Mouse (Mus musculus): ENCODE results near the gene Il21r. TPM values are rescaled to one million over a fixed set of nuclear protein-coding genes. Genes with fewer than 3 reads are reported as not detected.

Gene Il21r
- total and polyA plus RNA-seq, 3 experiments = 103 to 252 (median 142) TPM

DNA sequence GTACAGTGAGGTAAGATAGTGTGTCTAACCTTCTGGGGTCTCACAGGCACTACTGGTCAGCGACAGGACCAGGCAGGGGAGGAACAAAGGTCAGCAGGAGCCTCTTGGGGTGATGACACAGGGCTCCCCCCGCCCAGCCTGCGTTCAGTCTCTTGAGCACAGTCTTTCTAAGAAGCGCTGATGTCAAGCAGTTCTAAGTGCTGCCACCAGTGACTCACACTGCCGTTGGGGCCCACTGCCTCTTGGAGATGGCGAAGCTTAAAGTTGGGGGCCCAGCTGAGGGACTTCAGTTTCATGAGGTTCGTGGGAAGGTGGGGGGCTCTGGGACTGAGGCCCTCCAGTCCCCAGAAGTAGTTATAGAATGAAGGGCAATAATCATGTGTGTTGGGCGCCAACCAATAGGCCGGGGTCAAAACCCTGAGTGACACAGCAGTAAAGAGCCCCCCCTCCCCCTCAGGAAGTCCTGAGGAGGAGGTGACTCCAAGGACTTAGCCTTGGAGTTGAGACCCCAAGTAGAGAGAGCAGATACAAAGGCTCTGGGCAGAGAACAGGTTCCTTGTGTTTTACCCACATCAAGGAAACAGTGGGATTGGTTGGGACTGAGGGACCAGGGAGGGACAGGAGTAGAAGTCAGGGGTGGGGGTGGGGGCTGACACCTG lies 48.6 kb upstream of the Il21r start:
- H3K4me3 ChIP-seq (replicated peaks in 1 of 3; ENCODE audit: low read depth in 2 of 3, low read length in 2 of 3, poor library complexity in 1 of 3) = peak overlapping the region; percentile 21 to 83 (median 25)
- H3K9ac ChIP-seq (ENCODE audit: insufficient read depth, low read depth) = no peak overlapping the region
- H3K9me3 ChIP-seq (replicated peaks; ENCODE audit: low read length) = no peaks in the 10 kb centered on the region
- dilution Hi-C loops (cut with MboI; ENCODE audit: extremely low pct_ligation_motif_present, extremely low pct_unique_long_range_greater_than_20kb, low sequenced_read_pairs) = no loop called here
- H3K4me1 ChIP-seq (ENCODE audit: control insufficient read depth in 1 of 2, insufficient read depth in 2 of 2) = peaks cover 43 to 75% of the 10 kb centered on the region in 2 experiments
- peak overlapping the region; percentile 52 for H3K4me2 ChIP-seq (ENCODE audit: insufficient read depth, low read depth, poor library complexity, severe bottlenecking)
- in situ Hi-C loops (cut with MboI; ENCODE audit: low pct_ligation_motif_present, low pct_unique_long_range_greater_than_20kb, low sequenced_read_pairs) = loop anchor here (5.0 kb wide), 2 partner anchors 37 to 67 kb away; no protein-coding TSS in a partner anchor
- H3K79me2 ChIP-seq (replicated peaks; ENCODE audit: control insufficient read depth, extremely low read depth, insufficient read depth, poor library complexity, severe bottlenecking) = peaks cover 16% of the 10 kb centered on the region
- H3K27me3 ChIP-seq (replicated peaks) = peaks cover 4% of the 10 kb centered on the region
- peaks cover 3 to 35% of the 10 kb centered on the region in 2 experiments for H3K36me3 ChIP-seq (replicated peaks in 1 of 2; ENCODE audit: control insufficient read depth in 1 of 2, insufficient read depth in 1 of 2, low read length in 1 of 2)
- TF ChIP-seq SIN3A (IDR thresholded peaks at IDR 0.05; ENCODE audit: low read length) = 0 out of 2 replicates have a peak, but pooled peaks have one; percentile 27
- 0 out of 2 replicates have a peak, but pooled peaks have one; percentile 27 for TF ChIP-seq ELF1 (IDR thresholded peaks at IDR 0.05; ENCODE audit: low read depth, low read length)
- no peak for TF ChIP-seq NELFE (IDR thresholded peaks at IDR 0.05; ENCODE audit: low read depth, low read length)
- peak; percentile 63; the same call in 1 of the 2 replicates for TF ChIP-seq CHD2 (IDR thresholded peaks at IDR 0.05; ENCODE audit: low read length)
- TF ChIP-seq MAFK (IDR thresholded peaks at IDR 0.05; ENCODE audit: insufficient replicate concordance, low read length) = peak; percentile 4; the same call in 1 of the 2 replicates
- no peak for TF ChIP-seq HCFC1 (IDR thresholded peaks at IDR 0.05; ENCODE audit: low read depth, low read length)
- peak; percentile 48 for DNase-seq (ENCODE audit: extremely low read depth)
- H3K27ac ChIP-seq (ENCODE audit: insufficient read depth, low read depth) = no peak overlapping the region

GRCm38 (mm10) chr7:125555351-125555872 lies 47.8 kb upstream of the Il21r start:
- dilution Hi-C loops (cut with MboI; ENCODE audit: extremely low pct_ligation_motif_present, extremely low pct_unique_long_range_greater_than_20kb, low sequenced_read_pairs) (no loop called here), in situ Hi-C loops (cut with MboI; ENCODE audit: low pct_ligation_motif_present, low pct_unique_long_range_greater_than_20kb, low sequenced_read_pairs) (no loop called here)
- no peaks in the 10 kb centered on the region for H3K9me3 ChIP-seq (replicated peaks; ENCODE audit: low read length)
- H3K9ac ChIP-seq (ENCODE audit: insufficient read depth, low read depth) = no peak overlapping the region
- peak overlapping the region in 2 of 3 experiments; percentile 23 to 83 for H3K4me3 ChIP-seq (replicated peaks in 1 of 3; ENCODE audit: low read depth in 2 of 3, low read length in 2 of 3, poor library complexity in 1 of 3)
- peaks cover 7 to 43% of the 10 kb centered on the region in 2 experiments for H3K36me3 ChIP-seq (replicated peaks in 1 of 2; ENCODE audit: control insufficient read depth in 1 of 2, insufficient read depth in 1 of 2, low read length in 1 of 2)
- H3K79me2 ChIP-seq (replicated peaks; ENCODE audit: control insufficient read depth, extremely low read depth, insufficient read depth, poor library complexity, severe bottlenecking) = peaks cover 16% of the 10 kb centered on the region
- H3K4me2 ChIP-seq (ENCODE audit: insufficient read depth, low read depth, poor library complexity, severe bottlenecking) = peak overlapping the region; percentile 52
- peak; percentile 55 for DNase-seq (ENCODE audit: extremely low read depth)
- H3K27me3 ChIP-seq (replicated peaks) = peaks cover under 1% of the 10 kb centered on the region
- H3K27ac ChIP-seq (ENCODE audit: insufficient read depth, low read depth) = no peak overlapping the region
- H3K4me1 ChIP-seq (ENCODE audit: control insufficient read depth in 1 of 2, insufficient read depth in 2 of 2) = peaks cover 43 to 73% of the 10 kb centered on the region in 2 experiments
- TF ChIP-seq SMC3 (IDR thresholded peaks at IDR 0.05; ENCODE audit: low read depth, low read length) (peak; percentile 9; the same call in 1 of the 2 replicates), BHLHE40 (IDR thresholded peaks at IDR 0.05; ENCODE audit: low read depth, low read length) (peak; percentile 57), CHD1 (IDR thresholded peaks at IDR 0.05; ENCODE audit: low read depth, low read length) (no peak), ZC3H11A (IDR thresholded peaks at IDR 0.05; ENCODE audit: low read depth, low read length) (no peak), RAD21 (IDR thresholded peaks at IDR 0.05; ENCODE audit: low read depth, low read length) (no peak), IRF4 (IDR thresholded peaks at IDR 0.05; ENCODE audit: low read depth, low read length) (peak; percentile 84), PAX5 (IDR thresholded peaks at IDR 0.05; ENCODE audit: low read length) (no peak), CHD2 (IDR thresholded peaks at IDR 0.05; ENCODE audit: low read length) (peak; percentile 57; the same call in 1 of the 2 replicates), NRF1 (IDR thresholded peaks at IDR 0.05; ENCODE audit: low read depth, low read length) (no peak), TBP (conservative IDR thresholded peaks at IDR 0.05; ENCODE audit: low read depth, low read length) (no peak), E2F4 (IDR thresholded peaks at IDR 0.05; ENCODE audit: insufficient replicate concordance, low read depth, low read length) (no peak), KAT2A (IDR thresholded peaks at IDR 0.05; ENCODE audit: insufficient replicate concordance, low read length) (no peak), NELFE (IDR thresholded peaks at IDR 0.05; ENCODE audit: low read depth, low read length) (no peak), ZNF384 (IDR thresholded peaks at IDR 0.05; ENCODE audit: low read depth, low read length) (no peak), GABPA (IDR thresholded peaks at IDR 0.05; ENCODE audit: insufficient replicate concordance, low read depth, low read length) (no peak), EP300 (IDR thresholded peaks at IDR 0.05; ENCODE audit: low read length) (peak; percentile 86), RCOR1 (conservative IDR thresholded peaks at IDR 0.05; ENCODE audit: low read depth, low read length) (0 out of 2 replicates have a peak, but pooled peaks have one; percentile 68), POLR2A (IDR thresholded peaks at IDR 0.05; ENCODE audit: low read depth, low read length) (no peak; the same call in 1 of the 2 replicates), SIN3A (IDR thresholded peaks at IDR 0.05; ENCODE audit: low read length) (no peak), MXI1 (IDR thresholded peaks at IDR 0.05; ENCODE audit: low read depth, low read length) (no peak; the same call in 1 of the 2 replicates), MEF2A (IDR thresholded peaks at IDR 0.05; ENCODE audit: borderline replicate concordance, low read depth, low read length) (0 out of 2 replicates have a peak, but pooled peaks have one; percentile 30), POLR2AphosphoS2 (IDR thresholded peaks at IDR 0.05; ENCODE audit: low read depth, low read length) (no peak), JUN (IDR thresholded peaks at IDR 0.05; ENCODE audit: insufficient read depth, low read depth, low read length) (no peak), USF2 (conservative IDR thresholded peaks at IDR 0.05; ENCODE audit: low read depth, low read length) (peak; percentile 63), MYC (IDR thresholded peaks at IDR 0.05; ENCODE audit: low read depth, low read length) (peak; percentile 67; the same call in 1 of the 2 replicates), CTCF (conservative IDR thresholded peaks at IDR 0.05 in 1 of 2, IDR thresholded peaks at IDR 0.05 in 1 of 2; ENCODE audit: low read depth in 2 of 2, low read length in 2 of 2) (no peak), JUND (conservative IDR thresholded peaks at IDR 0.05; ENCODE audit: low read depth, low read length) (no peak), ZMIZ1 (IDR thresholded peaks at IDR 0.05; ENCODE audit: low read depth, low read length) (no peak)
